Mouse (Mus musculus): ENCODE data around the gene Psap. TPM values are rescaled to one million over a fixed set of nuclear protein-coding genes. Genes with fewer than 3 reads are reported as not detected.
A peak's percentile ranks its signal among the peaks of the same experiment; 100 is the strongest.

Psap gene
- polyA plus RNA-seq, 1 experiment from 2014 or later: 73.5 TPM

- H3K27me3 ChIP-seq: no peaks in the 10 kb centered on the region
- no peaks in the 10 kb centered on the region for H3K9me3 ChIP-seq (replicated peaks)
- ATAC-seq (ENCODE audit: insufficient read depth): peak; percentile 14; the same call in 1 of the 2 replicates
- H3K9ac ChIP-seq: peak overlapping the region; percentile 82
- H3K4me1 ChIP-seq (replicated peaks): peaks cover 78% of the 10 kb centered on the region
- H3K27ac ChIP-seq (replicated peaks): peak overlapping the region; percentile 94
- H3K4me3 ChIP-seq (replicated peaks): peak overlapping the region; percentile 74
- H3K36me3 ChIP-seq (replicated peaks): no peaks in the 10 kb centered on the region
- WGBS (ENCODE audit: insufficient replicate concordance): 29% methylated on average over 6 of the region's 6 CpGs
- peak overlapping the region; percentile 87 for H3K4me2 ChIP-seq
Measured at GRCm38 (mm10) chr10:60349056-60349455, 71.6 kb downstream of the Psap start.

- no peaks in the 10 kb centered on the region for H3K9me3 ChIP-seq (replicated peaks)
- H3K27me3 ChIP-seq: no peaks in the 10 kb centered on the region
- H3K27ac ChIP-seq (replicated peaks): peak overlapping the region; percentile 94
- H3K36me3 ChIP-seq (replicated peaks): no peaks in the 10 kb centered on the region
- peaks cover 72% of the 10 kb centered on the region for H3K4me1 ChIP-seq (replicated peaks)
- H3K4me3 ChIP-seq (replicated peaks): peak overlapping the region; percentile 74
- ATAC-seq (ENCODE audit: insufficient read depth): peak; percentile 64
- H3K9ac ChIP-seq: peak overlapping the region; percentile 82
- H3K4me2 ChIP-seq: peak overlapping the region; percentile 87
- WGBS (ENCODE audit: insufficient replicate concordance): 55% methylated on average over 5 of the region's 5 CpGs
Measured at GRCm38 (mm10) chr10:60349644-60350043, 72.2 kb downstream of the Psap start.

GRCm38 (mm10) chr10:60350077-60350804 lies 72.8 kb downstream of the Psap start:
- no peaks in the 10 kb centered on the region for H3K27me3 ChIP-seq
- peaks cover 70% of the 10 kb centered on the region for H3K4me1 ChIP-seq (replicated peaks)
- peak overlapping the region; percentile 87 for H3K4me2 ChIP-seq
- H3K9ac ChIP-seq: peak overlapping the region; percentile 82; the same call in 1 of the 2 replicates
- 42% methylated on average over 5 of the region's 5 CpGs for WGBS (ENCODE audit: insufficient replicate concordance)
- H3K4me3 ChIP-seq (replicated peaks): peak overlapping the region; percentile 74
- ATAC-seq (ENCODE audit: insufficient read depth): no peak
- H3K36me3 ChIP-seq (replicated peaks): no peaks in the 10 kb centered on the region
- H3K9me3 ChIP-seq (replicated peaks): no peaks in the 10 kb centered on the region
- H3K27ac ChIP-seq (replicated peaks): peak overlapping the region; percentile 94

GRCm38 (mm10) chr10:60350805-60351167 lies 73.4 kb downstream of the Psap start:
- WGBS (ENCODE audit: insufficient replicate concordance): 23% methylated on average over 3 of the region's 3 CpGs
- no peaks in the 10 kb centered on the region for H3K36me3 ChIP-seq (replicated peaks)
- H3K4me3 ChIP-seq (replicated peaks): peak overlapping the region; percentile 74
- peak overlapping the region; percentile 82; the same call in 1 of the 2 replicates for H3K9ac ChIP-seq
- no peak for ATAC-seq (ENCODE audit: insufficient read depth)
- H3K4me2 ChIP-seq: peak overlapping the region; percentile 87
- peaks cover 69% of the 10 kb centered on the region for H3K4me1 ChIP-seq (replicated peaks)
- no peaks in the 10 kb centered on the region for H3K9me3 ChIP-seq (replicated peaks)
- H3K27me3 ChIP-seq: no peaks in the 10 kb centered on the region
- peak overlapping the region; percentile 94 for H3K27ac ChIP-seq (replicated peaks)

- H3K9ac ChIP-seq: peak overlapping the region; percentile 25; the same call in 1 of the 2 replicates
Measured at GRCm38 (mm10) chr10:60351248-60351647, 73.8 kb downstream of the Psap start.

GRCm38 (mm10) chr10:60351761-60352455 lies 74.5 kb downstream of the Psap start:
- Histone ChIP-seq H3K4me3 (replicated peaks) (no peak overlapping the region), H3K4me2 (peak overlapping the region; percentile 87), H3K9me3 (replicated peaks) (no peaks in the 10 kb centered on the region), H3K4me1 (replicated peaks) (peaks cover 58% of the 10 kb centered on the region), H3K27me3 (no peaks in the 10 kb centered on the region), H3K9ac (0 out of 2 replicates have a peak overlapping the region, but pooled peaks have one; percentile 25), H3K27ac (replicated peaks) (peak overlapping the region; percentile 94), H3K36me3 (replicated peaks) (no peaks in the 10 kb centered on the region)
- 31% methylated on average over 7 of the region's 7 CpGs for WGBS (ENCODE audit: insufficient replicate concordance)
- ATAC-seq (ENCODE audit: insufficient read depth): 0 out of 2 replicates have a peak, but pooled peaks have one; percentile 7

More at GRCm38 (mm10) chr10:60351248-60351647, 73.8 kb downstream of the Psap start:
- H3K4me2 ChIP-seq: peak overlapping the region; percentile 87
- peaks cover 65% of the 10 kb centered on the region for H3K4me1 ChIP-seq (replicated peaks)
- 33% methylated on average over 3 of the region's 3 CpGs for WGBS (ENCODE audit: insufficient replicate concordance)
- no peaks in the 10 kb centered on the region for H3K9me3 ChIP-seq (replicated peaks)
- H3K4me3 ChIP-seq (replicated peaks): peak overlapping the region; percentile 74; the same call in 1 of the 2 replicates
- no peaks in the 10 kb centered on the region for H3K36me3 ChIP-seq (replicated peaks)
- peak overlapping the region; percentile 94 for H3K27ac ChIP-seq (replicated peaks)
- ATAC-seq (ENCODE audit: insufficient read depth): no peak
- no peaks in the 10 kb centered on the region for H3K27me3 ChIP-seq

Other genes with a start within 250 kb of the Psap start
- 0.09 and 0.10 TPM in 2 replicates for gene Spock2, start 171.4 kb upstream of the Psap start, polyA plus RNA-seq (2015; fragmentation: Nextera tagmentation; extraction: Ambion mirVana)
- 0.14 and 0.29 TPM in 2 replicates for gene Chst3, start 58.4 kb upstream of the Psap start, polyA plus RNA-seq (2015; fragmentation: Nextera tagmentation; extraction: Ambion mirVana)
- gene Vsir, start 69.2 kb downstream of the Psap start, polyA plus RNA-seq (2015; fragmentation: Nextera tagmentation; extraction: Ambion mirVana): 11.0 and 11.4 TPM in 2 replicates
- gene Gm17455, start 122.1 kb downstream of the Psap start, polyA plus RNA-seq (2015; fragmentation: Nextera tagmentation; extraction: Ambion mirVana): 0.22 TPM in 1 of 2 replicates, not detected in the other

Data from liver, embryonic 15.5 days (tissue).